ENCODE assay signal across 7 mouse cellular contexts in the genomic region with DNA sequence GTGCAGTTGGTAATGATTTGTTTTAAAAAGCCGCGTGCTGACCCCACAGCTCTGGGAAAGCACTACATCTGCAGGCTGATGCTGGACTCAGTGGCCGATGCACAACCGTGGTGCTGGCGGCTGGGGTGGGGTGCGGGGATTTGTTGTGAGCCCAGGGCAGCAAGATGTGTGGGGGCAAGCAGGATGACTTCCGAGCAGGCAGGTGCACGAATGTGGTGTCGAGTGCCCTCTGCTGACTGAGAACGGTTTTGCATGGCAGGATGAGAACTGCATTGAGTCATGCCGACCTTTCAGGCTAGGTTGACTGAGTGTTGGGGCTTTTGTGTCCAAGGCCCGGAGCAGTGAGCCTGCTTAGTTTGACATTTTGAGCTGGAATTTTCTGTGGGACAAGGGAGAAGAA. TPM values are rescaled to one million over a fixed set of nuclear protein-coding genes. Genes with fewer than 3 reads are reported as not detected.
DNase-seq lines count a peak whose midpoint lies in the region; ATAC-seq and TF ChIP-seq lines count a peak whose summit lies in the region.

No protein-coding gene starts in this region.

- H3K36me3 ChIP-seq in intestine, embryonic 16.5 days (ENCODE audit: control insufficient read depth, insufficient read depth, low read length): no peaks in the 10 kb centered on the region
- H3K36me3 ChIP-seq in midbrain, embryonic 11.5 days (ENCODE audit: control insufficient read depth, insufficient read depth, low read length): no peaks in the 10 kb centered on the region

- H3K9me3 ChIP-seq in intestine, embryonic 16.5 days (ENCODE audit: control insufficient read depth, low read length): no peaks in the 10 kb centered on the region
- H3K9me3 ChIP-seq in midbrain, embryonic 11.5 days (ENCODE audit: control insufficient read depth, low read length): no peaks in the 10 kb centered on the region

- TF ChIP-seq CTCF in cortical plate, adult 2 months (IDR thresholded peaks at IDR 0.05; ENCODE audit: extremely low read depth, insufficient read depth, low read length): peak; percentile 97

- WGBS in intestine, embryonic 16.5 days: 9% methylated on average over 12 of the region's 12 CpGs
- WGBS in midbrain, embryonic 11.5 days: 11% methylated on average over 12 of the region's 12 CpGs

- ATAC-seq in intestine, embryonic 16.5 days: peak; percentile 23; the same call in 1 of the 2 replicates
- peak; percentile 60 for ATAC-seq in midbrain, embryonic 11.5 days (ENCODE audit: low FRiP score)

- H3K27ac ChIP-seq in cortical plate, adult 2 months (ENCODE audit: insufficient read depth, low read length): no peak overlapping the region
- no peak overlapping the region for H3K27ac ChIP-seq in intestine, embryonic 16.5 days (ENCODE audit: low read length)
- H3K27ac ChIP-seq in midbrain, embryonic 11.5 days (ENCODE audit: low read depth, low read length): no peak overlapping the region

- no peak overlapping the region for H3K4me2 ChIP-seq in intestine, embryonic 16.5 days (ENCODE audit: low read depth, low read length)
- peak overlapping the region; percentile 35 for H3K4me2 ChIP-seq in midbrain, embryonic 11.5 days

- TF ChIP-seq POLR2A in cortical plate, adult 2 months (IDR thresholded peaks at IDR 0.05; ENCODE audit: extremely low read depth, insufficient read depth, low read length): no peak

- intact Hi-C loops in left cerebral cortex, postnatal 14 days (cut with DNase I): loop anchor here (2.0 to 5.0 kb wide), 3 partner anchors 261 to 583 kb away; no protein-coding TSS in a partner anchor

- no peaks in the 10 kb centered on the region for H3K4me1 ChIP-seq in cortical plate, adult 2 months (ENCODE audit: control insufficient read depth, insufficient read depth, low read length)
- H3K4me1 ChIP-seq in intestine, embryonic 16.5 days (ENCODE audit: control insufficient read depth, insufficient read depth, low read length): no peaks in the 10 kb centered on the region
- H3K4me1 ChIP-seq in midbrain, embryonic 11.5 days (ENCODE audit: control insufficient read depth, insufficient read depth, low read length): no peaks in the 10 kb centered on the region

- DNase-seq in adipocyte (ENCODE audit: low spot score): peak; percentile 77
- DNase-seq in gastrocnemius, postnatal 25 days: peak; percentile 35
- peak; percentile 90 for DNase-seq in left cerebral cortex, postnatal 14 days (ENCODE audit: low spot score in 2 of 2)
- DNase-seq in midbrain, embryonic 11.5 days (ENCODE audit: low spot score, missing footprints): peak; percentile 99
- DNase-seq in spleen, adult 12 weeks (ENCODE audit: low spot score): peak; percentile 50

- no peak overlapping the region for H3K4me3 ChIP-seq in cortical plate, adult 2 months (ENCODE audit: insufficient read depth, low read length)
- no peak overlapping the region for H3K4me3 ChIP-seq in intestine, embryonic 16.5 days (ENCODE audit: low read length)
- H3K4me3 ChIP-seq in midbrain, embryonic 11.5 days (ENCODE audit: low read depth, low read length): no peak overlapping the region

- H3K9ac ChIP-seq in intestine, embryonic 16.5 days (ENCODE audit: low read depth, low read length): no peak overlapping the region
- no peak overlapping the region for H3K9ac ChIP-seq in midbrain, embryonic 11.5 days (ENCODE audit: low read length)

- peaks cover 6% of the 10 kb centered on the region; the same call in 1 of the 2 replicates for H3K27me3 ChIP-seq in intestine, embryonic 16.5 days (replicated peaks; ENCODE audit: control insufficient read depth, insufficient read depth, low read length)
- H3K27me3 ChIP-seq in midbrain, embryonic 11.5 days (ENCODE audit: control insufficient read depth, insufficient read depth, low read length): peaks cover 16% of the 10 kb centered on the region

RNA-seq across cellular contexts. Expression of gene Dmrta2, which starts 42.4 kb away (rescaled TPM):
- polyA plus RNA-seq in cortical plate, adult 2 months (2012; rRNA removed): 2.9 and 3.1 TPM in 2 replicates
- not detected for total RNA-seq in gastrocnemius, postnatal 25 days (2021)
- 0.07 TPM in 1 of 2 replicates, not detected in the other for polyA plus RNA-seq in intestine, embryonic 16.5 days (2015; fragmentation: Nextera tagmentation; extraction: Ambion mirVana)
- 1 to 10 TPM; 2.5 to 3.9 TPM for total RNA-seq in left cerebral cortex, postnatal 14 days (2021)
- polyA plus RNA-seq in midbrain, embryonic 11.5 days (2014; fragmentation: Nextera tagmentation; extraction: Ambion mirVana): 2.9 and 4.4 TPM in 2 replicates

Comparison
In these comparisons a context has a peak if more than half of its experiments do, and no peak if none do; other contexts are left out.
1. DNase-seq: peak in every context shown above with its lines; median percentile 99 in midbrain, embryonic 11.5 days; 90 in left cerebral cortex, postnatal 14 days; 77 in adipocyte; 50 in spleen, adult 12 weeks; 35 in gastrocnemius, postnatal 25 days.